Comparison of ENCODE assay signal across 8 mouse cellular contexts in genomic region chr5:124553607-124554006, GRCm38 (mm10). TPM values are rescaled to one million over a fixed set of nuclear protein-coding genes. Genes with fewer than 3 reads are reported as not detected.
DNase-seq lines count a peak whose midpoint lies in the region; ATAC-seq and TF ChIP-seq lines count a peak whose summit lies in the region.

No protein-coding gene starts in this region.

- peaks cover 2% of the 10 kb centered on the region; the same call in 1 of the 2 replicates for H3K4me1 ChIP-seq in cerebellum, adult 2 months (ENCODE audit: control insufficient read depth, insufficient read depth, low read length)
- peaks cover 21% of the 10 kb centered on the region for H3K4me1 ChIP-seq in liver, embryonic 15.5 days (replicated peaks)

- peak overlapping the region; percentile 82 for H3K4me2 ChIP-seq in liver, embryonic 15.5 days

- TF ChIP-seq CTCF in cerebellum, adult 2 months (IDR thresholded peaks at IDR 0.05; ENCODE audit: borderline replicate concordance, insufficient read depth, low read depth, low read length), result no peak

- peak overlapping the region; percentile 75 for H3K9ac ChIP-seq in liver, embryonic 15.5 days

- H3K36me3 ChIP-seq in liver, embryonic 15.5 days (replicated peaks), result peaks cover 48% of the 10 kb centered on the region

- DNase-seq in cerebellum, adult 2 months, result no peak
- DNase-seq in cerebellum, adult 18-20 months, result no peak
- DNase-seq in retina, postnatal 1 day, result peak; percentile 54
- no peak for DNase-seq in retina, embryonic 14.5 days (ENCODE audit: low spot score)
- DNase-seq in urinary bladder, postnatal 10 days (ENCODE audit: low spot score), result no peak
- no peak for DNase-seq in cerebellum, adult 9-10 months
- DNase-seq in left cerebral cortex, postnatal 36 days (ENCODE audit: low spot score in 2 of 2), result no peak

- ATAC-seq in liver, embryonic 15.5 days (ENCODE audit: insufficient read depth), result no peak

- H3K9me3 ChIP-seq in liver, embryonic 15.5 days (replicated peaks), result no peaks in the 10 kb centered on the region

- no peaks in the 10 kb centered on the region for H3K27me3 ChIP-seq in cerebellum, adult 2 months (ENCODE audit: control insufficient read depth, insufficient read depth, low read length)
- H3K27me3 ChIP-seq in liver, embryonic 15.5 days, result no peaks in the 10 kb centered on the region

- peak overlapping the region; percentile 25 for H3K4me3 ChIP-seq in cerebellum, adult 2 months (replicated peaks; ENCODE audit: insufficient read depth, low read depth, low read length)
- peak overlapping the region; percentile 75 for H3K4me3 ChIP-seq in liver, embryonic 15.5 days (replicated peaks)

- WGBS in cerebellum, adult 2 months, result 64% methylated on average over 6 of the region's 6 CpGs
- whole genome bisulfite sequencing in liver, embryonic 15.5 days (ENCODE audit: insufficient replicate concordance), result 60% methylated on average over 6 of the region's 6 CpGs

- H3K27ac ChIP-seq in cerebellum, adult 2 months (ENCODE audit: insufficient read depth, low read length), result no peak overlapping the region
- no peak overlapping the region; the same call in 1 of the 2 replicates for H3K27ac ChIP-seq in liver, embryonic 15.5 days (replicated peaks)

- TF ChIP-seq POLR2A in cerebellum, adult 2 months (IDR thresholded peaks at IDR 0.05; ENCODE audit: borderline replicate concordance, insufficient read depth, low read length), result no peak

- intact Hi-C loops in left cerebral cortex, postnatal 36 days (cut with DNase I), result no loop called here

RNA-seq across cellular contexts. Expression of gene Ddx55, which starts 0.9 kb away (rescaled TPM):
- polyA plus RNA-seq in cerebellum, adult 2 months (2012; rRNA removed), result 37.9 and 41.6 TPM in 2 replicates
- 5.1 and 5.8 TPM in 2 replicates for polyA plus RNA-seq in liver, embryonic 15.5 days (2015; fragmentation: Nextera tagmentation; extraction: Ambion mirVana)
- total RNA-seq in left cerebral cortex, postnatal 36 days (2021), result 10 to 100 TPM; 23.9 to 31.0 TPM

RNA-seq across cellular contexts. Expression of gene Tmed2, which starts 13.1 kb away (rescaled TPM):
- polyA plus RNA-seq in cerebellum, adult 2 months (2012; rRNA removed), result 120 and 124 TPM in 2 replicates
- 321 and 337 TPM in 2 replicates for polyA plus RNA-seq in liver, embryonic 15.5 days (2015; fragmentation: Nextera tagmentation; extraction: Ambion mirVana)
- 10 to 100 TPM; 97.9 to 98.5 TPM for total RNA-seq in left cerebral cortex, postnatal 36 days (2021)

RNA-seq across cellular contexts. Expression of gene Rilpl1, which starts 22.4 kb away (rescaled TPM):
- 20.2 and 22.7 TPM in 2 replicates for polyA plus RNA-seq in cerebellum, adult 2 months (2012; rRNA removed)
- polyA plus RNA-seq in liver, embryonic 15.5 days (2015; fragmentation: Nextera tagmentation; extraction: Ambion mirVana), result 1.9 and 2.1 TPM in 2 replicates
- 10 to 100 TPM; 65.9 to 97.7 TPM for total RNA-seq in left cerebral cortex, postnatal 36 days (2021)

RNA-seq across cellular contexts. Expression of gene Eif2b1, which starts 25.3 kb away (rescaled TPM):
- polyA plus RNA-seq in cerebellum, adult 2 months (2012; rRNA removed), result 36.7 and 38.4 TPM in 2 replicates
- 39.0 and 41.5 TPM in 2 replicates for polyA plus RNA-seq in liver, embryonic 15.5 days (2015; fragmentation: Nextera tagmentation; extraction: Ambion mirVana)
- 10 to 100 TPM; 37.6 to 37.9 TPM for total RNA-seq in left cerebral cortex, postnatal 36 days (2021)

RNA-seq across cellular contexts. Expression of gene Gtf2h3, which starts 25.3 kb away (rescaled TPM):
- 46.0 and 46.1 TPM in 2 replicates for polyA plus RNA-seq in cerebellum, adult 2 months (2012; rRNA removed)
- 19.4 and 20.0 TPM in 2 replicates for polyA plus RNA-seq in liver, embryonic 15.5 days (2015; fragmentation: Nextera tagmentation; extraction: Ambion mirVana)
- total RNA-seq in left cerebral cortex, postnatal 36 days (2021), result 10 to 100 TPM; 26.7 to 32.8 TPM
